Mouse (Mus musculus) G1E (cell line): Measurements from ENCODE around the gene Yif1b. TPM values are rescaled to one million over a fixed set of nuclear protein-coding genes. Genes with fewer than 3 reads are reported as not detected.

Source experiments
- ATAC-seq: 2 replicates; pipeline ENCODE4 v1.8.0; 2016; ENCODE audit warnings: mild to moderate bottlenecking; ENCODE audit not compliant: insufficient number of reproducible peaks, poor library complexity, low FRiP score, severe bottlenecking; ENCODE audit errors: extremely low read depth
- DNase-seq: peaks from one replicate; pipeline ENCODE4 v3.0.0; 2012; ENCODE audit warnings: low spot score
- H3K27me3 ChIP-seq: 2 replicates; pipeline ENCODE4 v1.6.1; 2012; ENCODE audit warnings: mild to moderate bottlenecking, low read length, inconsistent platforms; ENCODE audit not compliant: insufficient read depth
- H3K36me3 ChIP-seq: replicated peaks from 2 replicates; pipeline ENCODE3; 2012; ENCODE audit warnings: mild to moderate bottlenecking, inconsistent platforms
- H3K4me1 ChIP-seq: 2 replicates; pipeline ENCODE4 v1.6.1; 2012; ENCODE audit warnings: low read depth, low read length, inconsistent platforms, mixed read lengths; ENCODE audit not compliant: insufficient read depth
- H3K4me3 ChIP-seq: 2 replicates; pipeline ENCODE4 v1.5.1; 2012; ENCODE audit warnings: low read depth, mild to moderate bottlenecking, inconsistent platforms, low read length, moderate library complexity, mixed read lengths
- H3K9me3 ChIP-seq: replicated peaks from 2 replicates; pipeline ENCODE4 v1.6.1; 2012; ENCODE audit warnings: inconsistent platforms
- CTCF ChIP-seq: IDR thresholded peaks from 2 replicates; pipeline ENCODE4 v1.5.1; 2012; ENCODE audit warnings: low read depth, low read length, inconsistent platforms, mixed read lengths
- GATA1 ChIP-seq: IDR thresholded peaks from 2 replicates; pipeline ENCODE4 v1.6.1; 2012; ENCODE audit warnings: borderline replicate concordance, low read length, inconsistent platforms, mixed read lengths
- GATA2 ChIP-seq: IDR thresholded peaks from 2 replicates; pipeline ENCODE4 v1.6.1; 2012; ENCODE audit warnings: low read depth, low read length, inconsistent platforms, borderline replicate concordance
- POLR2AphosphoS5 ChIP-seq: IDR thresholded peaks from 2 replicates; pipeline ENCODE4 v1.6.1; 2012; ENCODE audit warnings: low read depth, low read length, inconsistent platforms; ENCODE audit not compliant: insufficient replicate concordance
- TAL1 ChIP-seq: conservative IDR thresholded peaks from 2 replicates; pipeline ENCODE4 v1.6.1; 2012; ENCODE audit warnings: low read depth, low read length, inconsistent platforms, mixed read lengths
- polyA plus RNA-seq: library from polyadenylated mRNA; stranded (reverse); fragments of >175 nt; gene quantifications from 2 replicates; pipeline ENCODE4 v1.2.3, GENCODE M21; 2012
- total RNA-seq, 2 experiments: library from RNA; stranded (forward) in 1 of 2; stranded (reverse) in 1 of 2; fragments of 200-1000 nt in 1 of 2; fragments of >200 nt in 1 of 2; fragmentation: Nextera tagmentation in 1 of 2; gene quantifications; 2 replicates each; pipeline ENCODE4 v1.2.3; 2014 to 2017

Yif1b gene
- total and polyA plus RNA-seq, 3 experiments: 27.8 to 228 (median 114) TPM

DNA sequence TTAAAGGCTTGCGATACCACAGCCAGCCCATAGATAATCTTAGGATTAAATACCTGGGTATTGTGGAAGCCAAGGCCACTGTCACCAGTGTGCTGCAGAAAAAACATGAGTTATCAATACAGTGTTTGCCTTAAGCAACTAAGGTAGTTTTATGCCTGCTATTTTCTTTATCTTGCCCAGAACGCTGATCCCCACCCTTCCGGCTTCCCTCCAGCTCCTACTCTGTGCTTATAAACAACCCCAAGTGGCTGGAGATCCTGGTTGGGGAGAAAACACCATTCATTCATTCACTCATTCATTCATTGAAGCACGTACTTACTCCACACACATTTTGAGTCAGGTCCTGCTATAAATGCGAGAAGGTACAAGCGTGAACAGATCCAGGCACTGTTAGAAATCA is 46.4 kb downstream of the Yif1b start:
- no peak for ATAC-seq
- Histone ChIP-seq H3K9me3 (no peaks in the 10 kb centered on the region), H3K4me3 (no peak overlapping the region), H3K36me3 (peaks cover 5% of the 10 kb centered on the region), H3K27me3 (peaks cover 21% of the 10 kb centered on the region), H3K4me1 (peaks cover 44% of the 10 kb centered on the region)
- no peak for DNase-seq
- no peak for TF ChIP-seq GATA1
- no peak for TF ChIP-seq POLR2AphosphoS5
- no peak for TF ChIP-seq GATA2
- no peak for TF ChIP-seq TAL1
- no peak for TF ChIP-seq CTCF

DNA sequence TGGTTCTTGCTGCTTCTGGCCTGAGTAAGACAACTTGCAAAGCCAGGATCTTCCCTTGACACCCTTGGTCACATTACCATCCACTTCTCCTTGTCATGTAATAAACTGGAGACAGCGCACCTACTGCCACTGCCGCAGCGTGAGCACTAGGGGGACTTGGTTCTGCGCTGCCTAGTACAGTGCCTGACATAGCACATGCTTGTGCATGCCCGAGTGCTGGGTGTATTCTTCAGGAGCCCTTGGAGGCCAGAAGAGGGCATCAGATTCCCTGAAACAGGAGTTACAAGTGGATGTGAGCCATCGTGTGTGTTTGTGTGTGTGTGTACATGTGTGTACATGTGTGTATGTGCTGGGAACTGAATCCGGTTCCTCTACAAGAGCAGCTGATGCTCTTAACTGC is 49.4 kb downstream of the Yif1b start:
- no peak for DNase-seq
- Histone ChIP-seq H3K4me1 (peaks cover 25% of the 10 kb centered on the region), H3K9me3 (no peaks in the 10 kb centered on the region), H3K27me3 (peaks cover 28% of the 10 kb centered on the region), H3K36me3 (no peaks in the 10 kb centered on the region), H3K4me3 (no peak overlapping the region)
- no peak for ATAC-seq
- TF ChIP-seq GATA2 (no peak), TAL1 (no peak), CTCF (no peak), POLR2AphosphoS5 (no peak), GATA1 (no peak)

DNA sequence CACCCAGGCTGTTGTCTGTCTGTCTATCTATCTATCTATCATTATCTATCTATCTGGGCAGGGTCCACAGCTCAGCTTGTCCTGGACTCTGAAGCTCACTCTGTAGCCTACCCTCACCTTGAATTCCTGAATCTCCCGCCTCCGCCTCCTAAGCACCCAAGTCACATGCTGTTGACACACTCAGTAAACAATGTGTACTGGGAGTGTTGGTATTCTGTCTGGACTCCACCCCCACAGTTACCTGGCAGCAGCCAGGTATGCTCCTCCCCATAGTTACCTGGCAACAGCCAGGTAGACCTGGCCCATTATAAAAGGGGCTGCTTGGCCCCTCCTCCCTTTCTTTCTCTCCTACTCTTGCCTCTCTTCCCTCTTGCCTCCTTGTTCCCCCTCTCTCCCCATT is 50.0 kb downstream of the Yif1b start:
- Histone ChIP-seq H3K4me3 (no peak overlapping the region), H3K36me3 (no peaks in the 10 kb centered on the region), H3K9me3 (no peaks in the 10 kb centered on the region), H3K4me1 (peaks cover 31% of the 10 kb centered on the region), H3K27me3 (peaks cover 30% of the 10 kb centered on the region)
- DNase-seq: no peak
- no peak for ATAC-seq
- TF ChIP-seq POLR2AphosphoS5: no peak

DNA sequence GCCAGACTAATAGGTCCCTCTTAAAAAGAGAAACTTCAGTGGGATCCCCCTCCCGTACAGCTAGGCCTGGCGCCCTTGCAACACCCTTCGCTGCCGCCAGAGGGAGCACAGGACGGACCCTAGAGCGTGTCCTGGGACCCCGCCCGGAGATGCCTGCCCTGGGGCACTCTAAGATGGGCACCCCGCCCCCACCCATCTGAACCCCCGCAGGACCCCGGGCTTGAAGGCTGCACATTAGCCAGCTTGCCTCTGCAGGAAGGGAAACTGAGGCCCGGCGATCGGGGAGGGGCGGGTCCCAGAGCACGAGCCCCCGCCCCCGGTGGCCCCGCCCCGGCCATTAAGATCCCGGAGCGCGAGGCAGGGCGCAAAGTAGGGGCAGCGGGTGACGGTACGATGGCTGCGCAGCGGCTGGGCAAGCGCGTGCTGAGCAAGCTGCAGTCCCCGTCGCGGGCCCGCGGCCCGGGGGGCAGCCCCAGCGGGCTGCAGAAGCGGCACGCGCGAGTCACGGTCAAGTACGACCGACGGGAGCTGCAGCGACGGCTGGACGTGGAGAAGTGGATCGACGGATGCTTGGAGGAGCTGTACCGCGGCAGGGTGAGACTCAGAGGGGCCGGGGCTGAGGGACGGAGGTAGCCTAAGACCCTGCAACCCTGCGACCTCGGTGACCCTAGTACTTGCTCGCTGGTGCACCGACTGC is 51.0 kb downstream of the Yif1b start, which contains the start of gene Ppp1r14a:
Gene Ppp1r14a (plus strand): TSS at position 367 of the 697 bp plus-strand sequence.
- Histone ChIP-seq H3K36me3 (no peaks in the 10 kb centered on the region), H3K4me3 (peak within 1 kb of the TSS; percentile 67; the same call in 1 of the 2 replicates), H3K4me1 (peaks cover 38% of the 10 kb centered on the region), H3K27me3 (peaks cover 39% of the 10 kb centered on the region), H3K9me3 (no peaks in the 10 kb centered on the region)
- DNase-seq (no peak), ATAC-seq (no peak)
- TF ChIP-seq POLR2AphosphoS5 (no peak), CTCF (peak; percentile 86), GATA2 (no peak)

DNA sequence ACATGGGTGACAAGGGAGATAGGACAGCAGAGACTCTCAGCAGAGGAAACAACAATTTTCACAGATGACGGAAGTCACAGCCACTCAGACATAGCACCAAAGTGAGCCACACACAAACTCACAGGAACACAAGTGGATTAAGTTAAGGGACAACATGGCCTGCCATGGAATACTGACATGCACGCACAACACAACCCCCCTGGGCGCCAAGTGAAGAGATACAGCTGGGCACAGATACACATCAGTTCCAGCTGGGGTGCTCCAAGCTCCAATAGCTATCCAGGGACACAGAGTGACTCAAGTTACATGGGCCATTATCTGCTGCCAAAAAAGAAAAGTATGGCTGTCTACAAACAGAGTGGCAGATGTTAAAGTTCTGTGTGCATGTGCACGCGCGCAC is 51.7 kb downstream of the Yif1b start:
- no peaks in the 10 kb centered on the region for H3K9me3 ChIP-seq
- peaks cover 41% of the 10 kb centered on the region for H3K4me1 ChIP-seq
- H3K4me3 ChIP-seq: no peak overlapping the region
- ATAC-seq (no peak), DNase-seq (no peak)
- H3K36me3 ChIP-seq: no peaks in the 10 kb centered on the region
- H3K27me3 ChIP-seq: peaks cover 42% of the 10 kb centered on the region
- TF ChIP-seq GATA2: no peak
- TF ChIP-seq TAL1: no peak
- TF ChIP-seq POLR2AphosphoS5: no peak
- TF ChIP-seq CTCF: no peak
- TF ChIP-seq GATA1: no peak

DNA sequence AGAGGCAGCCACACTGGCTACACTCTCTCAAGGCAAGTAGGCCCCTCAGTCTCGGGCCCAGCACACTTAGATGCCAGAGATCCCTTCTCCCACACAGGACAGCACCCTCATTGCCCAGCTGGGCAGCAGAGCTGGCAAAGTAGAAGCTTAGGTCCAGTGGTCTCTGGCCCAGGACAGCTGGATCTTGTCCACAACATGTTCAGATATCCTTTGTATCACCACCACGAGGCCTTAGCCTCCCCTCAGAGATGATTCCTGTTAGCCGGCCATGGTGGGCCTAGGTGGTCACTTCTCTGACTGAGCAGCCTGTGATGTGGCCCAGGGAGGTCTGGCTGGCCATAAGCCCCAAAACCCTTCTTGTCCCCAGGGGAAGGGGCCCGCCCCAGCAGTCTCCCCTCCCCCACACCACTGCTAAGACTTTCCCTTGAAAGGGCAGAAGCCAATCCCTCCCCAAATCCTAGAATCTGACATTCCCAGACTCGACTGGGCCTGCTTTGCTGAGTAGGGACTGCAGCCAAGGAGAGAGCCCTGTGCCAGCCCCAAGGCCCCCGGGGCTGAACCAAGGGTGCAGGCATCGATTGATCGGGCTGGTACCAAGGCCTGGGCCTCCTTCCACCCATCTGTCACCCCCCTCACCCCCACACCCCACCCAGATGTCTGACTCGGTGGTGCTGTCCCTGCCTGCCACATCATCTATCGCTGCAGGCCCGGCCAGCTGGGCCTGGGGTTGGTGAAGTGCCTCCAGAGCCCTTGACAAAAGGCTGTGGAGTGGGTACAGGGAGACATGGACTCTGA is 52.8 kb downstream of the Yif1b start:
- ATAC-seq (no peak), DNase-seq (no peak)
- Histone ChIP-seq H3K4me1 (peaks cover 41% of the 10 kb centered on the region), H3K4me3 (no peak overlapping the region), H3K9me3 (no peaks in the 10 kb centered on the region), H3K27me3 (peaks cover 45% of the 10 kb centered on the region), H3K36me3 (no peaks in the 10 kb centered on the region)
- TF ChIP-seq GATA2: no peak
- TF ChIP-seq GATA1: no peak
- no peak for TF ChIP-seq TAL1
